ENCODE assay signal across 23 mouse cellular contexts in genomic region chr4:63990216-63990615, GRCm38 (mm10). TPM values are rescaled to one million over a fixed set of nuclear protein-coding genes. Genes with fewer than 3 reads are reported as not detected.
DNase-seq lines count a peak whose midpoint lies in the region; ATAC-seq and TF ChIP-seq lines count a peak whose summit lies in the region.
"Had no signal": no experiment of that assay in that cellular context is flagged by ENCODE, and none has a peak within 500 bp of the region (broad histone marks: within the 10 kb centered on the region; RNA-seq: fewer than 3 reads in every experiment).

No protein-coding gene starts in this region.

- 83% methylated on average over 1 of the region's 1 CpGs for WGBS in forebrain, postnatal 0 days
- WGBS in forebrain, embryonic 10.5 days, result 91% methylated on average over 1 of the region's 1 CpGs

- no peak for TF ChIP-seq CTCF in forebrain, postnatal 0 days (IDR thresholded peaks at IDR 0.05; ENCODE audit: low read depth)
- TF ChIP-seq CTCF in embryonic fibroblast, embryonic 13.5 days (IDR thresholded peaks at IDR 0.05; ENCODE audit: borderline replicate concordance, insufficient read depth, low read length), result no peak

- H3K4me1 ChIP-seq in forebrain, postnatal 0 days (ENCODE audit: insufficient read depth), result no peaks in the 10 kb centered on the region
- peaks cover 15% of the 10 kb centered on the region for H3K4me1 ChIP-seq in forebrain, embryonic 10.5 days
- H3K4me1 ChIP-seq in embryonic fibroblast, embryonic 13.5 days (ENCODE audit: control insufficient read depth, insufficient read depth, low read length), result no peaks in the 10 kb centered on the region

- DNase-seq in forebrain, postnatal 0 days, result peak; percentile 39
- DNase-seq in forebrain, embryonic 10.5 days (ENCODE audit: extremely low spot score, low spot score), result no peak
- DNase-seq in frontal cortex, adult 2 months (ENCODE audit: extremely low spot score in 1 of 2, low spot score in 1 of 2), result peak; percentile 9 to 40
- no peak for DNase-seq in frontal cortex, postnatal 14 days (ENCODE audit: low spot score in 2 of 2)
- DNase-seq in 3T3-L1 (ENCODE audit: low read depth, low spot score), result peak; percentile 9
- no peak for DNase-seq in layer of hippocampus, adult 9-11 months
- DNase-seq: adrenal gland, adult 2 months; adrenal gland, postnatal 14 days; adrenal gland, postnatal 36 days; cerebellum, adult 11 months; cerebellum, adult 18-20 months; cerebellum, adult 8-10 months; cerebellum, adult 9-11 months; cerebellum, postnatal 14 days; cerebellum, postnatal 36 days; embryo, embryonic 11 days had no signal

- ATAC-seq in forebrain, postnatal 0 days, result peak; percentile 71
- ATAC-seq: forebrain, embryonic 14.5 days; forebrain, embryonic 16.5 days had no signal

- H3K4me2 ChIP-seq in forebrain, postnatal 0 days (ENCODE audit: low read depth), result no peak overlapping the region
- H3K4me2 ChIP-seq: embryonic facial prominence, embryonic 13.5 days; embryonic facial prominence, embryonic 15.5 days; forebrain, embryonic 12.5 days had no signal

- H3K9ac ChIP-seq in forebrain, postnatal 0 days, result no peak overlapping the region
- H3K9ac ChIP-seq: embryonic facial prominence, embryonic 13.5 days; embryonic facial prominence, embryonic 15.5 days; forebrain, embryonic 12.5 days had no signal

- TF ChIP-seq POLR2A in embryonic fibroblast, embryonic 13.5 days (IDR thresholded peaks at IDR 0.05; ENCODE audit: low read depth, low read length), result no peak

- H3K27me3 ChIP-seq in forebrain, postnatal 0 days (ENCODE audit: insufficient read depth, low read length), result no peaks in the 10 kb centered on the region
- peaks cover 38% of the 10 kb centered on the region for H3K27me3 ChIP-seq in forebrain, embryonic 10.5 days (ENCODE audit: poor library complexity, severe bottlenecking)
- H3K27me3 ChIP-seq: embryonic facial prominence, embryonic 13.5 days; embryonic facial prominence, embryonic 15.5 days; forebrain, embryonic 12.5 days had no signal

- no peaks in the 10 kb centered on the region for H3K9me3 ChIP-seq in forebrain, postnatal 0 days (ENCODE audit: low read length)
- no peaks in the 10 kb centered on the region for H3K9me3 ChIP-seq in forebrain, embryonic 10.5 days
- H3K9me3 ChIP-seq: embryonic facial prominence, embryonic 13.5 days; embryonic facial prominence, embryonic 15.5 days; forebrain, embryonic 12.5 days had no signal

- H3K27ac ChIP-seq in forebrain, postnatal 0 days (ENCODE audit: low read depth, low read length), result no peak overlapping the region
- H3K27ac ChIP-seq in forebrain, embryonic 10.5 days, result no peak overlapping the region
- peak overlapping the region; percentile 40; the same call in 1 of the 2 replicates for H3K27ac ChIP-seq in embryonic fibroblast, embryonic 13.5 days (ENCODE audit: insufficient read depth, low read length)
- H3K27ac ChIP-seq: embryonic facial prominence, embryonic 13.5 days; embryonic facial prominence, embryonic 15.5 days; forebrain, embryonic 12.5 days had no signal

- H3K4me3 ChIP-seq in forebrain, postnatal 0 days (ENCODE audit: low read depth, low read length), result no peak overlapping the region
- H3K4me3 ChIP-seq in forebrain, embryonic 10.5 days, result no peak overlapping the region
- no peak overlapping the region for H3K4me3 ChIP-seq in embryonic fibroblast, embryonic 13.5 days (ENCODE audit: insufficient read depth, low read length)
- H3K4me3 ChIP-seq: embryonic facial prominence, embryonic 13.5 days; embryonic facial prominence, embryonic 15.5 days; forebrain, embryonic 12.5 days had no signal

- H3K36me3 ChIP-seq in forebrain, postnatal 0 days (ENCODE audit: insufficient read depth), result no peaks in the 10 kb centered on the region
- no peaks in the 10 kb centered on the region for H3K36me3 ChIP-seq in forebrain, embryonic 10.5 days (replicated peaks)
- H3K36me3 ChIP-seq: forebrain, embryonic 12.5 days had no signal

RNA-seq across cellular contexts. Expression of gene Tnc, which starts 56.6 kb away (rescaled TPM):
- 95.3 and 131 TPM in 2 replicates for total RNA-seq in forebrain, postnatal 0 days (2014; rRNA removed)
- 29.1 and 39.5 TPM in 2 replicates for polyA plus RNA-seq in forebrain, postnatal 0 days (2015; fragmentation: Nextera tagmentation; extraction: Ambion mirVana)
- 1.2 TPM in 2 replicates for polyA plus RNA-seq in forebrain, embryonic 10.5 days (2016; fragmentation: Nextera tagmentation; extraction: Ambion mirVana)
- 3.0 and 3.7 TPM in 2 replicates for polyA plus RNA-seq in frontal cortex, adult 2 months (2012; rRNA removed)
- 849 and 1,178 TPM in 2 replicates for polyA plus RNA-seq in embryonic fibroblast, embryonic 13.5 days (2011; ENCODE audit: insufficient read length, low read depth, missing spikeins)
- total RNA-seq: MEL had no signal

Comparison
In these comparisons a context has a peak if more than half of its experiments do, and no peak if none do; other contexts are left out.
1. DNase-seq: peak in forebrain, postnatal 0 days (single experiment), frontal cortex, adult 2 months (2 of 2) and 3T3-L1 (single experiment); none in forebrain, embryonic 10.5 days (single experiment), frontal cortex, postnatal 14 days (0 of 2) and layer of hippocampus, adult 9-11 months (single experiment).
2. RNA of gene Tnc, which starts 56.6 kb away (polyA plus RNA-seq): 849 to 1,178 TPM in embryonic fibroblast, embryonic 13.5 days; 29.1 to 39.5 TPM in forebrain, postnatal 0 days, 3.0 to 3.7 TPM in frontal cortex, adult 2 months and 1.2 TPM in forebrain, embryonic 10.5 days; every median in the first group is over 10 times any median in the second.